Mouse (Mus musculus): ENCODE measurements around the gene Spata5. TPM values are rescaled to one million over a fixed set of nuclear protein-coding genes. Genes with fewer than 3 reads are reported as not detected.

The Spata5 gene
- polyA plus RNA-seq, 1 experiment from 2014 or later = 55.0 TPM

DNA sequence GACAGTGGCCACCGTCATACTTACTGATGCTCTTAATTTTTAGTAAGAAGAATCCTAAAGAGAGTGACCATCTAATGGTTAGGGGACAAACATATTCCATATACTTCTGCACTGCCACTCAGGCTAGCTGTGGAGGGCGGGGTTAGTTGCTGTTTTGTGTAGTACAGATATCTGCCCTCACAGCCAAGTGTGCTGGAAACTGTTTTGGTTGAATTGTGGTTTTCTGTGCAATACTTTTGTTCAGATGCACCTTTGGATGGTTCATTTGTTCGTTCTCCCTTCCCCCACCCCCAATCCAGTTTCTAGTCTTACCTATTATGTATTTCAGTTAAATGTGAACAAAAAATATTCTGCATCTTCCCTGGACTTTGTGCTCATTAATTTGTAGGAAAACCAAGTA is 130.5 kb downstream of the Spata5 start:
- H3K4me1 ChIP-seq (replicated peaks; ENCODE audit: control insufficient read depth, insufficient read depth, low read length) = no peaks in the 10 kb centered on the region
- ATAC-seq (replicated peaks; ENCODE audit: low FRiP score) (no peak), DNase-seq (ENCODE audit: low spot score) (no peak)
- no peak overlapping the region for H3K4me2 ChIP-seq (ENCODE audit: low read depth, low read length, severe bottlenecking)
- no peak overlapping the region for H3K9ac ChIP-seq (ENCODE audit: low read length)
- WGBS = 84% methylated on average over 3 of the region's 3 CpGs
- no peak overlapping the region for H3K27ac ChIP-seq (ENCODE audit: low read depth, low read length)
- H3K36me3 ChIP-seq (ENCODE audit: control insufficient read depth, insufficient read depth, low read length) = no peaks in the 10 kb centered on the region
- H3K4me3 ChIP-seq (ENCODE audit: low read depth, low read length) = no peak overlapping the region
- H3K27me3 ChIP-seq (ENCODE audit: control insufficient read depth, insufficient read depth, low read length) = no peaks in the 10 kb centered on the region
- no peaks in the 10 kb centered on the region for H3K9me3 ChIP-seq (ENCODE audit: control insufficient read depth, low read length)

DNA sequence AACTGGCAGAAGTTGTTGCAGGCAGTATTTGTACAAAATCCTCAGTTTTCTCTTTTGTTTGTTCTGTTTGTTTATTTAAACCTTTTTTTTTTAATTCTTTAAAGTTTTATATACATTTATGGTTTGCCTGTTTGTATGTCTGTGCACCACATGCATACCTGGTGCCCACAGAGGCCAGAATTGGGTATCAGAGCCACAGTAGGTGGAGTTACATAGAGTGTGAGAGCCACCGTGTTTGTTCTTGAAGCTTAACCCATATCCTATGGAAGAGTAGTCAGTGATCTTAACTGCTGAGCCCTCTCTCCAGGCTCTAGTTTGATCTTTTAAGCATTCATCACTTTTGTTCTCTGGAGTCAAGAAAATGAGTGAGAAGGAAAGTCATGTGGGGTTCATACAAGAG is 130.9 kb downstream of the Spata5 start:
- no peaks in the 10 kb centered on the region for H3K36me3 ChIP-seq (ENCODE audit: control insufficient read depth, insufficient read depth, low read length)
- H3K4me2 ChIP-seq (ENCODE audit: low read depth, low read length, severe bottlenecking) = no peak overlapping the region
- no peak for ATAC-seq (replicated peaks; ENCODE audit: low FRiP score)
- no peak overlapping the region for H3K4me3 ChIP-seq (ENCODE audit: low read depth, low read length)
- WGBS = 64% methylated on average over 1 of the region's 1 CpGs
- H3K27me3 ChIP-seq (ENCODE audit: control insufficient read depth, insufficient read depth, low read length) = no peaks in the 10 kb centered on the region
- no peaks in the 10 kb centered on the region for H3K4me1 ChIP-seq (replicated peaks; ENCODE audit: control insufficient read depth, insufficient read depth, low read length)
- DNase-seq (ENCODE audit: low spot score) = no peak
- H3K9ac ChIP-seq (ENCODE audit: low read length) = no peak overlapping the region
- no peaks in the 10 kb centered on the region for H3K9me3 ChIP-seq (ENCODE audit: control insufficient read depth, low read length)
- H3K27ac ChIP-seq (ENCODE audit: low read depth, low read length) = no peak overlapping the region

DNA sequence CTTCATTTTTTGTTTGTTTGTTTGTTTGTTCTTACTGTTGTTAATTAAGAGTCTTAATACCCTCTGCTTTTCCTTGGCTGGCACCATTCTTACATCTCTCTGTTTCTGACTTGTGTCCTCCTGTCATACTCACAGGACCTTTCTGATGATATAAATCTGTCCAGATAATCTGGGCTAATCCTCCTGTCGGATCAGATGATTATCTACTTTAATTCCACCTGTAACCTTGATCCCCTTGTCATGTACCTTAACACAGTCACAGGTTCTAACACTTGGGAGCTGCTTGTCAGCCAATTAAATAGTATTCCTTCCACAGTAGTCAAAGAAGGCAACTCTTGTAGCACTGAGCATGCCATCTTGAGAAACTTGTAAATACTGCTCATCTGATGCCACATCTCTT is 131.8 kb downstream of the Spata5 start:
- no peaks in the 10 kb centered on the region for H3K9me3 ChIP-seq (ENCODE audit: control insufficient read depth, low read length)
- H3K9ac ChIP-seq (ENCODE audit: low read length) = no peak overlapping the region
- no peak for DNase-seq (ENCODE audit: low spot score)
- no peaks in the 10 kb centered on the region for H3K27me3 ChIP-seq (ENCODE audit: control insufficient read depth, insufficient read depth, low read length)
- no peak overlapping the region for H3K4me2 ChIP-seq (ENCODE audit: low read depth, low read length, severe bottlenecking)
- H3K36me3 ChIP-seq (ENCODE audit: control insufficient read depth, insufficient read depth, low read length) = no peaks in the 10 kb centered on the region
- H3K4me3 ChIP-seq (ENCODE audit: low read depth, low read length) = no peak overlapping the region
- 93% methylated on average over 1 of the region's 1 CpGs for WGBS
- no peak for ATAC-seq (replicated peaks; ENCODE audit: low FRiP score)
- H3K27ac ChIP-seq (ENCODE audit: low read depth, low read length) = no peak overlapping the region
- no peaks in the 10 kb centered on the region for H3K4me1 ChIP-seq (replicated peaks; ENCODE audit: control insufficient read depth, insufficient read depth, low read length)

DNA sequence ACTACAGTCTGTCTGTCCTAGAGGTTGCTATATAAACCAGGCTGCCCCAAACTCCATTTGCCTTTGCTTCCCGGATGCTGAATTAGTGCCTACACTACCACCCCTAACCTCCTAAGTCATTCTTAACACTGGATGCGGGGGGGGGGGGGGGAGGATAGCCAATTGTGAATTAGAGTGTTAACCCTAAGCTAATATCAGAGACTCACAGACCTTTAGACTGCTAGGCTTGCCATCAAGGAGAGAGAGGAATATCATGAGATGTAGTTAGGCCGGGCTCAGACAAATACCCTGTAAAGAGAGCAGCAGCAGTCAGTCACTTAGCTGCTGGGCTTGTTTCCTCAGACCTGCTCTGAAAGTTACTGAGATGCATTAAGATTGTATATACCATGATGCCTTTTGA is 132.5 kb downstream of the Spata5 start:
- Histone ChIP-seq H3K27me3 (ENCODE audit: control insufficient read depth, insufficient read depth, low read length) (no peaks in the 10 kb centered on the region), H3K27ac (ENCODE audit: low read depth, low read length) (no peak overlapping the region), H3K36me3 (ENCODE audit: control insufficient read depth, insufficient read depth, low read length) (no peaks in the 10 kb centered on the region), H3K4me3 (ENCODE audit: low read depth, low read length) (no peak overlapping the region), H3K4me1 (replicated peaks; ENCODE audit: control insufficient read depth, insufficient read depth, low read length) (no peaks in the 10 kb centered on the region), H3K4me2 (ENCODE audit: low read depth, low read length, severe bottlenecking) (no peak overlapping the region), H3K9me3 (ENCODE audit: control insufficient read depth, low read length) (no peaks in the 10 kb centered on the region), H3K9ac (ENCODE audit: low read length) (no peak overlapping the region)
- DNase-seq (ENCODE audit: low spot score) = no peak
- 74% methylated on average over 3 of the region's 3 CpGs for WGBS
- ATAC-seq (replicated peaks; ENCODE audit: low FRiP score) = no peak

DNA sequence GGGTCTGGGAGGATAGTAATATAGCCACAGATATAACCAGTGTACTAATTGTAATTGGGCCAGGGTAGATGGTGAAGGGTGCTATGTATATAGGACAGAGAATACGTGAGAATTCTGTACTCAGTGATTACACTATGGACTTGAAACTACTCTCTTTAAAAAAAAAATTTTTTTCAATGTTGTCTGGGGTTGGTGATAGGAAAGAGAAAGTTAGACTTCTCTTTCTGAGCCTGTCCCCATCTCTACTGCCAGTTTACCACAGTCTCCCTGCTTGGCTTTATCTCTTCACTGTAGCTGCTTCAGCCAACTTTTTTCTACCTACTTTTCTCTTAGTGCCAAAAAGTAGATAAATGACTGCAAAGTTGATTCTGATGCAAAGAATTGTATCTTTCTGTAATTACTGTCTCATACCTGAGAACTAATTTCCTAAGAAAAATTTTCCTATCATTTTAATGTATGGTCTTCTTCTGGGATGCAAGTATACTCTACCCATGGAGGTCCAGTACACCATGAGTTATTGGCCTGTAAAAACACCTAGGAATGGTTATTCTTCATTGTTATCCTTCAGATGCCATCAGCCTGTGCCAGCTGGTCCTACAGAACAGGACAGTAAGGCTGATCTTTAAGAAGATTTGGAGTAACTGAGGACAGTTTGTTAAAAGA is 133.8 kb downstream of the Spata5 start:
- H3K9ac ChIP-seq (ENCODE audit: low read length) = no peak overlapping the region
- H3K27me3 ChIP-seq (ENCODE audit: control insufficient read depth, insufficient read depth, low read length) = no peaks in the 10 kb centered on the region
- no peaks in the 10 kb centered on the region for H3K36me3 ChIP-seq (ENCODE audit: control insufficient read depth, insufficient read depth, low read length)
- no peak for DNase-seq (ENCODE audit: low spot score)
- H3K27ac ChIP-seq (ENCODE audit: low read depth, low read length) = no peak overlapping the region
- no peak for ATAC-seq (replicated peaks; ENCODE audit: low FRiP score)
- WGBS = 93% methylated on average over 1 of the region's 1 CpGs
- H3K4me1 ChIP-seq (replicated peaks; ENCODE audit: control insufficient read depth, insufficient read depth, low read length) = no peaks in the 10 kb centered on the region
- no peak overlapping the region for H3K4me3 ChIP-seq (ENCODE audit: low read depth, low read length)
- no peaks in the 10 kb centered on the region for H3K9me3 ChIP-seq (ENCODE audit: control insufficient read depth, low read length)
- no peak overlapping the region for H3K4me2 ChIP-seq (ENCODE audit: low read depth, low read length, severe bottlenecking)

DNA sequence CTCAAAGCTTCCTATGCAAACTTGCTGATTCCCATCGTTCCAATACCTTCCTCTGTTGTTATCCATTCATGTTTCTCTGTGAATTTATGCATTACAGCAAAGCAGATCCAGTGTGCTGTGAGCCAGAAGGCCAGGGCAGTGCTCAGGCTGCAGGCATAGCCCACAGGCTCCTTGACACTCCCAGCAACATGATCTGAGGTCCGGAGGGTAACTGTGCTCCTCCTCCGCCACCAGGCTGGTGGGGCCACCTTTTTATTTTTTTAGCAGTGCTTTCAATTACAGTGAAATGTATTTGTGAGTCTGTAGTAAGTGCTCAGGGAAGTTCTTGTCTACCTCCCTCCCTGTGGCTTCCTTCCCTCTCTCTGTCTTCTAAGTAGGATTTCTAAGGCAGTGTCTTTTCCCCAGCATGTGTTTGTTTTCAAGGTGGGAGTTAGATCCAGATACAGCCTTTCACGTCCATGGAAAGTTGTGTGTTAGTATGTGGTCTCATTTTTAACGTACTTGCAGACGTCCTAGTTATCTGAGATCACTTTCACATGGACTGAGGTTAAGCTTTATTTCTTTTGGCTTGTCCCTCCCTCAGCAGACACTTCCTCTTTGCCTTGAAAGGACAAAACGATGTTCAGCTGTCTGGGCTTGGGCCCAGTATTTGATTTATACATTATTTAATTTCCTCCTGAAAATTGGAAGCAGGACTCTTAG is 136.9 kb downstream of the Spata5 start:
- no peak overlapping the region for H3K4me3 ChIP-seq (ENCODE audit: low read depth, low read length)
- H3K27ac ChIP-seq (ENCODE audit: low read depth, low read length) = no peak overlapping the region
- H3K9me3 ChIP-seq (ENCODE audit: control insufficient read depth, low read length) = no peaks in the 10 kb centered on the region
- no peak overlapping the region for H3K4me2 ChIP-seq (ENCODE audit: low read depth, low read length, severe bottlenecking)
- H3K36me3 ChIP-seq (ENCODE audit: control insufficient read depth, insufficient read depth, low read length) = no peaks in the 10 kb centered on the region
- H3K4me1 ChIP-seq (replicated peaks; ENCODE audit: control insufficient read depth, insufficient read depth, low read length) = no peaks in the 10 kb centered on the region
- WGBS = 66% methylated on average over 7 of the region's 7 CpGs
- DNase-seq (ENCODE audit: low spot score) = no peak
- no peak for ATAC-seq (replicated peaks; ENCODE audit: low FRiP score)
- H3K27me3 ChIP-seq (ENCODE audit: control insufficient read depth, insufficient read depth, low read length) = no peaks in the 10 kb centered on the region
- H3K9ac ChIP-seq (ENCODE audit: low read length) = no peak overlapping the region

DNA sequence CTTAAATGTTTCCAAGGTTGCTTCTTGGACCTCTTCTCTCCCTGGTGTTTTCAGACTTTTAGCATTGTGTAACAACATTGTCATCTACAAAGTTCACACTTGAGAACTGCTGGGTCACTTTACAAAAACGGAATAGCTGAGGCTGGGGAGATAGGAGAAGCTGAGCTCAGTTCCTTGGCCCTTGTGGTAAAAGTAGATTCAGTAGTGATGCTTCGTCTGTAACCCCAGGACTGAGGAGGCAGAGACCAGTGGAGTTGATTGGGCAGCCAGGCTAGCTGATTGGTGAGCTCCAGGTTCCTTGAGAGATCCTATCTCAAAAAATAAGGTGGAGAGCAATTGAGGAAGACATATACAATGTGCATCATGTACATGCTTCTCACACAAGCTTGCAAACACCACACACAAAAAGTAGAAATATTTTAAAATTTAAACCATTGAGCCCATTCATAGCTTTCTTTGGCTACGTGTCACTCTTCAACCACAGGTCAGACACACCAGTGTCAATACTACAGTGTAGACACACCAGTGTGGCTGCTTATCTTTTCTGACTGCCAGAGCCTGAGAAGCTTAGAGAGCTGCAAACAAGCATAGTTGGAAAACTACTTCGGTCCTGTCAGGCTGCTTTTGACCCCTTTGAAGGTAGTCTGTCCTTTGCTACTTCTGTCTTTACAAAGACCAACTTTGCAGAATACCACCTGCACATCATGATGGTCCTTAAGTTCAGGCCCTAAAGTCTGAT is 138.2 kb downstream of the Spata5 start:
- Histone ChIP-seq H3K4me2 (ENCODE audit: low read depth, low read length, severe bottlenecking) (no peak overlapping the region), H3K9me3 (ENCODE audit: control insufficient read depth, low read length) (no peaks in the 10 kb centered on the region), H3K36me3 (ENCODE audit: control insufficient read depth, insufficient read depth, low read length) (no peaks in the 10 kb centered on the region), H3K4me3 (ENCODE audit: low read depth, low read length) (no peak overlapping the region), H3K9ac (ENCODE audit: low read length) (no peak overlapping the region), H3K27ac (ENCODE audit: low read depth, low read length) (no peak overlapping the region), H3K27me3 (ENCODE audit: control insufficient read depth, insufficient read depth, low read length) (no peaks in the 10 kb centered on the region), H3K4me1 (replicated peaks; ENCODE audit: control insufficient read depth, insufficient read depth, low read length) (no peaks in the 10 kb centered on the region)
- no peak for DNase-seq (ENCODE audit: low spot score)
- WGBS = 86% methylated on average over 4 of the region's 4 CpGs
- ATAC-seq (replicated peaks; ENCODE audit: low FRiP score) = no peak

DNA sequence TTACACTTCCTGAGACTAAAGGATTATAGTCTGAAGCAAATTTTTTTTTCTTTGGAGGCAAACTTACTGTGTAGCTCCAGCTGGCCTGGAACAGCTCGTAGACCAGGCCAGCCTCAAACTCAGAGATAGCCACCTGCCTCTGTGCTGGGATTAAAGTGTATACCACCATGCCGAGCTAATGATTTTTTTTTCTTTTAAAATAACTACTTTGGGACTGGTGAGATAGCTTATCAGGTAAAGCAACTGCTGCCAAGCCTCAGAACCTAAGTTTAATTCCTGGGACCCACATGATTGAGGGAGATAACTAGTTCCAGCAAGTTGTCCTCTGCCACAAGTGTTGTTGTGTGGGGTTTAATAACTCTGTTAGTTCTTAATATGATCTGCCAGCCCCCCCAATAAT is 139.6 kb downstream of the Spata5 start:
- 80% methylated on average over 2 of the region's 2 CpGs for WGBS
- Histone ChIP-seq H3K4me2 (ENCODE audit: low read depth, low read length, severe bottlenecking) (no peak overlapping the region), H3K4me3 (ENCODE audit: low read depth, low read length) (no peak overlapping the region)

More for the DNA sequence above, 139.6 kb downstream of the Spata5 start:
- no peak for DNase-seq (ENCODE audit: low spot score)
- H3K9ac ChIP-seq (ENCODE audit: low read length) = no peak overlapping the region
- no peaks in the 10 kb centered on the region for H3K4me1 ChIP-seq (replicated peaks; ENCODE audit: control insufficient read depth, insufficient read depth, low read length)
- H3K9me3 ChIP-seq (ENCODE audit: control insufficient read depth, low read length) = no peaks in the 10 kb centered on the region
- no peak for ATAC-seq (replicated peaks; ENCODE audit: low FRiP score)
- H3K27ac ChIP-seq (ENCODE audit: low read depth, low read length) = no peak overlapping the region
- no peaks in the 10 kb centered on the region for H3K36me3 ChIP-seq (ENCODE audit: control insufficient read depth, insufficient read depth, low read length)
- no peaks in the 10 kb centered on the region for H3K27me3 ChIP-seq (ENCODE audit: control insufficient read depth, insufficient read depth, low read length)
